In genomic region chr1:23097996-23098395, GRCm38 (mm10) we compare ENCODE assay signal across 27 mouse cellular contexts. TPM values are rescaled to one million over a fixed set of nuclear protein-coding genes. Genes with fewer than 3 reads are reported as not detected.
DNase-seq lines count a peak whose midpoint lies in the region; ATAC-seq and TF ChIP-seq lines count a peak whose summit lies in the region.
"Had no signal": no experiment of that assay in that cellular context is flagged by ENCODE, and none has a peak within 500 bp of the region (broad histone marks: within the 10 kb centered on the region; RNA-seq: fewer than 3 reads in every experiment).

No protein-coding gene starts in this region.

- WGBS in forebrain, postnatal 0 days: 55% methylated on average over 4 of the region's 4 CpGs
- 89% methylated on average over 4 of the region's 4 CpGs for WGBS in forebrain, embryonic 12.5 days
- 85% methylated on average over 4 of the region's 4 CpGs for WGBS in hindbrain, embryonic 16.5 days

- no peaks in the 10 kb centered on the region for H3K27me3 ChIP-seq in forebrain, postnatal 0 days (ENCODE audit: insufficient read depth, low read length)
- no peaks in the 10 kb centered on the region for H3K27me3 ChIP-seq in forebrain, embryonic 12.5 days
- H3K27me3 ChIP-seq in hindbrain, embryonic 16.5 days (replicated peaks; ENCODE audit: control insufficient read depth, insufficient read depth, low read length): no peaks in the 10 kb centered on the region
- H3K27me3 ChIP-seq: embryonic facial prominence, embryonic 12.5 days; kidney, embryonic 15.5 days; liver, embryonic 12.5 days had no signal

- H3K4me2 ChIP-seq in forebrain, postnatal 0 days (ENCODE audit: low read depth): no peak overlapping the region
- H3K4me2 ChIP-seq in forebrain, embryonic 12.5 days: no peak overlapping the region
- H3K4me2 ChIP-seq in hindbrain, embryonic 16.5 days (ENCODE audit: low read length): no peak overlapping the region
- H3K4me2 ChIP-seq: embryonic facial prominence, embryonic 12.5 days; kidney, embryonic 15.5 days; liver, embryonic 12.5 days; midbrain, embryonic 11.5 days had no signal

- peak; percentile 58 for DNase-seq in forebrain, postnatal 0 days
- peak; percentile 59 for DNase-seq in adipocyte (ENCODE audit: low spot score)
- DNase-seq in brain, embryonic 14.5 days (ENCODE audit: low read depth): peak; percentile 45
- peak; percentile 55 to 63 for DNase-seq in cerebellum, postnatal 10 days
- no peak for DNase-seq in lung, postnatal 14 days
- DNase-seq: adrenal gland, postnatal 10 days; gastrocnemius, postnatal 36 days; lung, adult 2 months; retina, postnatal 1 day had no signal

- no peak overlapping the region for H3K4me3 ChIP-seq in forebrain, postnatal 0 days (ENCODE audit: low read depth, low read length)
- H3K4me3 ChIP-seq in forebrain, embryonic 12.5 days (replicated peaks): no peak overlapping the region
- no peak overlapping the region for H3K4me3 ChIP-seq in hindbrain, embryonic 16.5 days (ENCODE audit: low read length)
- H3K4me3 ChIP-seq: embryonic facial prominence, embryonic 12.5 days; erythroblast, embryonic 14.5 days; kidney, embryonic 15.5 days; liver, embryonic 12.5 days had no signal

- no peak overlapping the region for H3K27ac ChIP-seq in forebrain, postnatal 0 days (ENCODE audit: low read depth, low read length)
- H3K27ac ChIP-seq in forebrain, embryonic 12.5 days: no peak overlapping the region
- no peak overlapping the region for H3K27ac ChIP-seq in hindbrain, embryonic 16.5 days (ENCODE audit: low read depth, low read length)
- H3K27ac ChIP-seq: embryonic facial prominence, embryonic 12.5 days; hindbrain, postnatal 0 days; kidney, embryonic 15.5 days; liver, embryonic 12.5 days had no signal

- no peaks in the 10 kb centered on the region for H3K4me1 ChIP-seq in forebrain, postnatal 0 days (ENCODE audit: insufficient read depth)
- no peaks in the 10 kb centered on the region for H3K4me1 ChIP-seq in forebrain, embryonic 12.5 days
- no peaks in the 10 kb centered on the region for H3K4me1 ChIP-seq in hindbrain, embryonic 16.5 days (ENCODE audit: control insufficient read depth, insufficient read depth, low read depth, low read length)
- H3K4me1 ChIP-seq: embryonic facial prominence, embryonic 12.5 days; kidney, embryonic 15.5 days; liver, embryonic 12.5 days had no signal

- H3K36me3 ChIP-seq in forebrain, postnatal 0 days (ENCODE audit: insufficient read depth): no peaks in the 10 kb centered on the region
- H3K36me3 ChIP-seq in forebrain, embryonic 12.5 days (replicated peaks): no peaks in the 10 kb centered on the region
- H3K36me3 ChIP-seq in hindbrain, embryonic 16.5 days (ENCODE audit: control insufficient read depth, insufficient read depth, low read length): no peaks in the 10 kb centered on the region
- H3K36me3 ChIP-seq: embryonic facial prominence, embryonic 12.5 days; kidney, embryonic 15.5 days; liver, embryonic 12.5 days had no signal

- TF ChIP-seq POLR2A in brain, embryonic 14.5 days (IDR thresholded peaks at IDR 0.05; ENCODE audit: borderline replicate concordance, extremely low read depth, insufficient read depth, insufficient read length, poor library complexity, severe bottlenecking): no peak

- no peak for TF ChIP-seq CTCF in forebrain, postnatal 0 days (IDR thresholded peaks at IDR 0.05; ENCODE audit: low read depth)
- no peak for TF ChIP-seq CTCF in brain, embryonic 14.5 days (IDR thresholded peaks at IDR 0.05; ENCODE audit: borderline replicate concordance, extremely low read depth, insufficient read depth, insufficient read length)

- no peak overlapping the region for H3K9ac ChIP-seq in forebrain, postnatal 0 days
- H3K9ac ChIP-seq in forebrain, embryonic 12.5 days: no peak overlapping the region
- no peak overlapping the region for H3K9ac ChIP-seq in hindbrain, embryonic 16.5 days (ENCODE audit: low read depth, low read length)
- H3K9ac ChIP-seq: embryonic facial prominence, embryonic 12.5 days; kidney, embryonic 15.5 days; liver, embryonic 12.5 days had no signal

- ATAC-seq in forebrain, postnatal 0 days: peak; percentile 32; the same call in 1 of the 2 replicates
- no peak for ATAC-seq in forebrain, embryonic 12.5 days (ENCODE audit: low FRiP score)
- no peak for ATAC-seq in hindbrain, embryonic 16.5 days
- ATAC-seq: hindbrain, postnatal 0 days; intestine, postnatal 0 days; liver, embryonic 12.5 days had no signal

- H3K9me3 ChIP-seq in forebrain, postnatal 0 days (ENCODE audit: low read length): no peaks in the 10 kb centered on the region
- H3K9me3 ChIP-seq in forebrain, embryonic 12.5 days: no peaks in the 10 kb centered on the region
- H3K9me3 ChIP-seq in hindbrain, embryonic 16.5 days (ENCODE audit: control insufficient read depth, low read length): no peaks in the 10 kb centered on the region
- H3K9me3 ChIP-seq: embryonic facial prominence, embryonic 12.5 days; kidney, embryonic 15.5 days; liver, embryonic 12.5 days had no signal

RNA-seq across cellular contexts. Expression of gene 4933415F23Rik, which starts 4.1 kb away (rescaled TPM):
- 0.10 TPM in 1 of 2 replicates, not detected in the other for total RNA-seq in forebrain, postnatal 0 days (2014; rRNA removed)
- polyA plus RNA-seq in forebrain, postnatal 0 days (2015; fragmentation: Nextera tagmentation; extraction: Ambion mirVana): 0.08 TPM in 1 of 2 replicates, not detected in the other
- not detected in 2 replicates for polyA plus RNA-seq in forebrain, embryonic 12.5 days (2016; fragmentation: Nextera tagmentation; extraction: Ambion mirVana)
- 0.16 and 0.21 TPM in 2 replicates for polyA plus RNA-seq in brain, embryonic 14.5 days (2012; rRNA removed)
- polyA plus RNA-seq in hindbrain, embryonic 16.5 days (2015; fragmentation: Nextera tagmentation; extraction: Ambion mirVana): not detected in 2 replicates
- total RNA-seq: adrenal gland, postnatal 10 days; hematopoietic stem cell, adult 5-6 weeks; hindbrain, postnatal 0 days; left cerebral cortex, adult 18-20 months had no signal
- polyA plus RNA-seq: embryonic facial prominence, embryonic 12.5 days; erythroblast, embryonic 14.5 days; heart, embryonic 16.5 days; hindbrain, postnatal 0 days; intestine, postnatal 0 days; kidney, embryonic 15.5 days; large intestine, adult 2 months; limb, embryonic 11.5 days; liver, embryonic 12.5 days; lung, adult 2 months; midbrain, embryonic 11.5 days; neural tube, embryonic 11.5 days; stomach, embryonic 16.5 days; thymus, postnatal 0 days; urinary bladder, adult 2 months had no signal
